Mouse (Mus musculus) right cerebral cortex, postnatal 14 days (tissue): ENCODE data around the gene Swap70.
A peak's percentile ranks its signal among the peaks of the same experiment; 100 is the strongest.

Experiments used
- DNase-seq: peaks from one replicate; pipeline ENCODE4 v3.0.0; 2022

The Swap70 gene

GRCm38 (mm10) chr7:110279183-110279582 lies 57.7 kb downstream of the Swap70 start:
- DNase-seq = no peak

- DNase-seq = no peak
Measured at GRCm38 (mm10) chr7:110281435-110282256, 60.1 kb downstream of the Swap70 start.

GRCm38 (mm10) chr7:110282797-110283196 lies 61.3 kb downstream of the Swap70 start:
- no peak for DNase-seq

- no peak for DNase-seq
Measured at GRCm38 (mm10) chr7:110283484-110284275, 62.2 kb downstream of the Swap70 start.

GRCm38 (mm10) chr7:110285076-110285848 lies 63.8 kb downstream of the Swap70 start:
- DNase-seq = no peak

- no peak for DNase-seq
Measured at GRCm38 (mm10) chr7:110285849-110286151, 64.3 kb downstream of the Swap70 start.

- DNase-seq = no peak
Measured at GRCm38 (mm10) chr7:110286198-110286732, 64.8 kb downstream of the Swap70 start.

GRCm38 (mm10) chr7:110286838-110287475 lies 65.4 kb downstream of the Swap70 start:
- peak; percentile 82 for DNase-seq

- no peak for DNase-seq
Measured at GRCm38 (mm10) chr7:110287476-110288071, 66.1 kb downstream of the Swap70 start.

GRCm38 (mm10) chr7:110288191-110288604 lies 66.7 kb downstream of the Swap70 start:
- DNase-seq = no peak

GRCm38 (mm10) chr7:110288731-110289191 lies 67.2 kb downstream of the Swap70 start:
- peak; percentile 61 for DNase-seq

- no peak for DNase-seq
Measured at GRCm38 (mm10) chr7:110289647-110290046, 68.1 kb downstream of the Swap70 start.

- no peak for DNase-seq
Measured at GRCm38 (mm10) chr7:110296889-110297603, 75.5 kb downstream of the Swap70 start.

GRCm38 (mm10) chr7:110297611-110298010 lies 76.1 kb downstream of the Swap70 start:
- DNase-seq = no peak

GRCm38 (mm10) chr7:110298090-110298489 lies 76.6 kb downstream of the Swap70 start:
- DNase-seq = no peak

GRCm38 (mm10) chr7:110298739-110299410 lies 77.4 kb downstream of the Swap70 start:
- no peak for DNase-seq

GRCm38 (mm10) chr7:110302886-110303285 lies 81.4 kb downstream of the Swap70 start:
- DNase-seq = no peak

GRCm38 (mm10) chr7:110305486-110305885 lies 84.0 kb downstream of the Swap70 start:
- no peak for DNase-seq

- DNase-seq = no peak
Measured at GRCm38 (mm10) chr7:110306281-110306680, 84.8 kb downstream of the Swap70 start.

GRCm38 (mm10) chr7:110307741-110308140 lies 86.2 kb downstream of the Swap70 start:
- DNase-seq = no peak

- DNase-seq = no peak
Measured at GRCm38 (mm10) chr7:110309246-110309645, 87.7 kb downstream of the Swap70 start.
